Mouse (Mus musculus) hindbrain, postnatal 0 days (tissue): Measurements from ENCODE around the gene Ube2d3. TPM values are rescaled to one million over a fixed set of nuclear protein-coding genes. Genes with fewer than 3 reads are reported as not detected.

Experiments
- ATAC-seq: fragments of 200-750 bp; cut with Nextera tagmentation; 2 replicates; pipeline ENCODE4 v1.8.0; 2017; ENCODE audit warnings: mild to moderate bottlenecking, moderate TSS enrichment, moderate library complexity
- DNase-seq: peaks from one replicate; pipeline ENCODE4 v3.0.0-alpha.2; 2015; ENCODE audit warnings: low spot score
- H3K27ac ChIP-seq: fragments of 300-500 bp; sonication (generic); 2 replicates; pipeline ENCODE4 v1.5.1; 2014; ENCODE audit warnings: mild to moderate bottlenecking
- H3K27me3 ChIP-seq: fragments of 300-500 bp; sonication (generic); 2 replicates; pipeline ENCODE4 v1.6.1; 2014; ENCODE audit warnings: low read length, mixed read lengths; ENCODE audit not compliant: insufficient read depth
- H3K36me3 ChIP-seq: fragments of 300-500 bp; sonication (generic); 2 replicates; pipeline ENCODE4 v1.6.1; 2014; ENCODE audit warnings: low read length, mixed read lengths; ENCODE audit not compliant: insufficient read depth
- H3K4me1 ChIP-seq: fragments of 300-500 bp; sonication (generic); 2 replicates; pipeline ENCODE4 v1.6.1; 2014; ENCODE audit warnings: antibody characterized with exemption, low read length, mixed read lengths; ENCODE audit not compliant: insufficient read depth
- H3K4me2 ChIP-seq: fragments of 300-500 bp; sonication (generic); 2 replicates; pipeline ENCODE4 v1.6.1; 2014; ENCODE audit warnings: low read depth, mild to moderate bottlenecking, low read length, moderate library complexity, mixed read lengths
- H3K4me3 ChIP-seq: fragments of 300-500 bp; sonication (generic); 2 replicates; pipeline ENCODE4 v1.5.1; 2014; ENCODE audit warnings: low read length
- H3K9ac ChIP-seq: fragments of 300-500 bp; sonication (generic); replicated peaks from 2 replicates; pipeline ENCODE4 v1.6.1; 2014; ENCODE audit warnings: mild to moderate bottlenecking, low read length, moderate library complexity, mixed read lengths
- H3K9me3 ChIP-seq: fragments of 300-500 bp; sonication (generic); 2 replicates; pipeline ENCODE4 v1.6.1; 2016; ENCODE audit warnings: low read length, mixed read lengths
- CTCF ChIP-seq: IDR thresholded peaks from 2 replicates; pipeline ENCODE4 v1.5.1; 2016; ENCODE audit warnings: antibody characterized with exemption, control low read depth, low read depth
- WGBS: fragments of 180-500 bp; shearing (Covaris S2); extraction: QIAGEN DNeasy Blood & Tissue Kit; methylation state at CpG from one replicate; pipeline ENCODE4 v1.1.7; 2014; 5-methylcytosine and 5-hydroxymethylcytosine counted together
- polyA plus RNA-seq: library from polyadenylated mRNA; unstranded; fragments of >200 nt; fragmentation: Nextera tagmentation; extraction: Ambion mirVana; gene quantifications from 2 replicates; pipeline ENCODE4 v1.2.1, GENCODE M21; 2015
- total RNA-seq: library from RNA; depleted of rRNA; stranded (reverse); fragments of >200 nt; gene quantifications from 2 replicates; pipeline ENCODE4 v1.2.3, GENCODE M21; 2014

Gene Ube2d3
- total and polyA plus RNA-seq, 2 experiments from 2014 or later, result 336 to 632 TPM

GRCm38 (mm10) chr3:135444930-135445329 lies 7.0 kb downstream of the Ube2d3 start:
- Histone ChIP-seq H3K9ac (no peak overlapping the region), H3K4me1 (no peaks in the 10 kb centered on the region), H3K9me3 (no peaks in the 10 kb centered on the region), H3K27ac (no peak overlapping the region), H3K27me3 (no peaks in the 10 kb centered on the region), H3K4me2 (no peak overlapping the region), H3K36me3 (no peaks in the 10 kb centered on the region), H3K4me3 (no peak overlapping the region)
- TF ChIP-seq CTCF, result no peak
- ATAC-seq (no peak), DNase-seq (no peak)

DNA sequence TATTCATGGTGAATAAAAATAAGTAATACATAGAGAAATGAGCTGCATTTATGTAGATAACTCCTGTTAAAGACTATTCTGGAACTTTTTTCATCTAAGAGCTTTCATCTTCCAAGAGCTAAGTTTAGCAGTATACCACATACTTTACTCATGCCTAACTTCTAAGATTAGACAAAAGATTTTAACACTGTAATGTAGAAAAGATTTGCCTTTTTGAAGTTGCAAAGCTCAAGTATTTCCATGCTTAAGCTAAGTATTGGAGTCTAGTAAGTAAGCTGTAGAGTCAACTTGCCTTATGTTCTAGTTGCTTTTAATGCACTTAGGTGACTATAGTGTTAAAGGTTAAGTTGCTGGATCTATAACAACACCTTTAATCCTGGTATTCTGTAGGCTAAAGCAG lies 21.0 kb downstream of the Ube2d3 start:
- Histone ChIP-seq H3K9me3 (no peaks in the 10 kb centered on the region), H3K4me2 (no peak overlapping the region), H3K9ac (no peak overlapping the region), H3K27me3 (no peaks in the 10 kb centered on the region), H3K27ac (no peak overlapping the region), H3K4me1 (no peaks in the 10 kb centered on the region), H3K36me3 (peaks cover 13% of the 10 kb centered on the region), H3K4me3 (no peak overlapping the region)
- no peak for ATAC-seq
- DNase-seq, result no peak
- no peak for TF ChIP-seq CTCF

- TF ChIP-seq CTCF, result no peak
- Histone ChIP-seq H3K4me1 (no peaks in the 10 kb centered on the region), H3K27me3 (no peaks in the 10 kb centered on the region), H3K9me3 (no peaks in the 10 kb centered on the region), H3K27ac (no peak overlapping the region), H3K9ac (no peak overlapping the region), H3K36me3 (no peaks in the 10 kb centered on the region), H3K4me2 (no peak overlapping the region), H3K4me3 (no peak overlapping the region)
- 86% methylated on average over 1 of the region's 1 CpGs for whole genome bisulfite sequencing
- DNase-seq (no peak), ATAC-seq (no peak)
Measured at GRCm38 (mm10) chr3:135468402-135468801, 30.5 kb downstream of the Ube2d3 start.

- Histone ChIP-seq H3K4me1 (no peaks in the 10 kb centered on the region), H3K9ac (no peak overlapping the region), H3K9me3 (no peaks in the 10 kb centered on the region), H3K4me3 (no peak overlapping the region), H3K36me3 (no peaks in the 10 kb centered on the region), H3K4me2 (no peak overlapping the region), H3K27ac (no peak overlapping the region), H3K27me3 (no peaks in the 10 kb centered on the region)
- TF ChIP-seq CTCF, result no peak
- ATAC-seq (0 out of 2 replicates have a peak, but pooled peaks have one; percentile 31), DNase-seq (no peak)
- WGBS, result 50% methylated on average over 3 of the region's 3 CpGs
Measured at GRCm38 (mm10) chr3:135469146-135469545, 31.2 kb downstream of the Ube2d3 start.

GRCm38 (mm10) chr3:135469974-135470373 lies 32.0 kb downstream of the Ube2d3 start:
- peak; percentile 63; the same call in 1 of the 2 replicates for ATAC-seq
- 37% methylated on average over 4 of the region's 4 CpGs for WGBS
- no peak overlapping the region for H3K4me3 ChIP-seq
- no peaks in the 10 kb centered on the region for H3K27me3 ChIP-seq
- H3K36me3 ChIP-seq, result no peaks in the 10 kb centered on the region
- H3K9me3 ChIP-seq, result no peaks in the 10 kb centered on the region
- no peak overlapping the region for H3K9ac ChIP-seq
- H3K4me1 ChIP-seq, result no peaks in the 10 kb centered on the region
- H3K27ac ChIP-seq, result no peak overlapping the region
- TF ChIP-seq CTCF, result no peak
- peak; percentile 73 for DNase-seq
- no peak overlapping the region for H3K4me2 ChIP-seq

DNA sequence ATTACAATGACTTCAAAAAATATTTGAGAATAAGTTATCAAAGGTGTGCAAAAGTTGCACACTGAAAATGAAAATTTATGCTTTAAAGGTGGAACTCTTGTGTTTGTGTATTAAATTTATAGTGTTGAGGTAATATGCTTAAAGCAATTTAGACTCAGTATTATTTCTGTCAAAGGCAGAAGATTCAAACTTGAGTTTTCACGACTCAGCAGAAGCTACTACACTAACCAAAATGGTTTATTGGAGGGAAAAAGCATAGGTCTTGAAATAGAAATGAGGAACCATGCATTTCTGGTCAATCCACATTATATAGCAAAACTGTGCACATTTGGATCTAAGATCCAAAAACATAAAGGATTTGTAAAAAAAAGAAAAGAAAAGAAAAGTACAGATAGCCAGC lies 32.9 kb downstream of the Ube2d3 start:
- no peak overlapping the region for H3K9ac ChIP-seq
- 81% methylated on average over 1 of the region's 1 CpGs for WGBS
- no peak for TF ChIP-seq CTCF
- no peaks in the 10 kb centered on the region for H3K27me3 ChIP-seq
- H3K4me3 ChIP-seq, result no peak overlapping the region
- ATAC-seq, result no peak
- H3K4me2 ChIP-seq, result no peak overlapping the region
- no peak for DNase-seq
- H3K4me1 ChIP-seq, result no peaks in the 10 kb centered on the region
- no peaks in the 10 kb centered on the region for H3K9me3 ChIP-seq
- H3K27ac ChIP-seq, result no peak overlapping the region
- H3K36me3 ChIP-seq, result no peaks in the 10 kb centered on the region

- Histone ChIP-seq H3K4me3 (no peak overlapping the region), H3K27me3 (no peaks in the 10 kb centered on the region), H3K36me3 (no peaks in the 10 kb centered on the region), H3K27ac (no peak overlapping the region), H3K4me1 (no peaks in the 10 kb centered on the region), H3K4me2 (no peak overlapping the region), H3K9me3 (no peaks in the 10 kb centered on the region), H3K9ac (no peak overlapping the region)
- no peak for TF ChIP-seq CTCF
- DNase-seq (no peak), ATAC-seq (no peak)
- 83% methylated on average over 8 of the region's 8 CpGs for WGBS
Measured at GRCm38 (mm10) chr3:135475025-135475424, 37.1 kb downstream of the Ube2d3 start.
